Mouse (Mus musculus): Measurements from ENCODE around the gene Tent2. TPM values are rescaled to one million over a fixed set of nuclear protein-coding genes. Genes with fewer than 3 reads are reported as not detected.

The Tent2 gene
- polyA plus RNA-seq, 1 experiment: 15.9 TPM

DNA sequence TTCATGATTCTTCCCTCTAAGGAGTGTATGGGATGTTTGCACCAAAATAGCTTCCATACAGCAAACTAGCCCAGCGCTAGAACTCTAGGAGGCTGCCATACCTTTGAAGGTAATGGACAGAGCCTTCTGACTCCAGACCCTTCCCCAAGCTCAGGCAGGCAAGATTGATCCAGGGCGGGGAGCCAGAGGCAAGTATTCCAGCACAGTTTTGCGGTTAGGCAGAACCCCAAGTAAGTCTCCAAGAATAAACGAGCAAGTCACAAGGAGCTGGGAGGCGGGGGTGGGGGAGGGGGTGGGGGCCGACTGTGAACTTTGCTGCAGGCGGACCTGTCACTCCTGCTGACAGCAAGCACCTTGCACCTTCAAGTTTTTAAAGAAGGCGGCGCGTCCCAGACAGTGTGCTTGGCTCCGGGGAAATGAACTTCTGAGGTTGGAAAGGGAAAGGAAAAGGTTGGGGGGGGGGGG lies 48.3 kb downstream of the Tent2 start:
- peak overlapping the region; percentile 46 for H3K4me3 ChIP-seq (ENCODE audit: insufficient read depth, low read depth, low read length)
- no peak overlapping the region for H3K27ac ChIP-seq (ENCODE audit: insufficient read depth, low read depth, low read length)
- 15% methylated on average over 11 of the region's 11 CpGs for WGBS
- TF ChIP-seq CTCF (conservative IDR thresholded peaks at IDR 0.05; ENCODE audit: insufficient read depth, insufficient read length, low read depth, low read length): no peak
- no peak for TF ChIP-seq POLR2A (IDR thresholded peaks at IDR 0.05; ENCODE audit: low read depth, low read length)
- no peak for DNase-seq
- no peaks in the 10 kb centered on the region for H3K36me3 ChIP-seq (ENCODE audit: control insufficient read depth, insufficient read depth, low read length)
- no peaks in the 10 kb centered on the region for H3K27me3 ChIP-seq (replicated peaks; ENCODE audit: control insufficient read depth, insufficient read depth, low read length)
- peaks cover 5% of the 10 kb centered on the region; the same call in 1 of the 2 replicates for H3K4me1 ChIP-seq (ENCODE audit: control insufficient read depth, insufficient read depth, low read length)

DNA sequence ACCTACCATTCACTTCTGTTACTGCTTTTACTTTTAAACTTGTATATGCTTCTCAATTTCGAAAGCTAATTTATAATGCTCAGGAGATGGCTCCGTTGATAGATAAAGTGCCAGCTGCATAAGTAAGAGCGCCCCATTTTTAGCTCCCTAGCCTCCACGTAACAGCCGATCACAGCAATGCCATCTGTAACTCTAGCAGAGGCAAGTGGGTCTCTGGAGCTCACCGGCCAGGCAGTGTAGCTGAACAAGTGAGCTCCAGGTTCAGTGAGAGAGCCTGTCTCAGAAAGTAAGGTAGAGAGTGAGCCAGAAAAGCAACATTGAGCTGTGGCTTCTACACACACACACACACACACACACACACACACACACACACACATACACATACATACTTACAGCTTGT lies 51.0 kb downstream of the Tent2 start:
- WGBS: 95% methylated on average over 6 of the region's 6 CpGs
- no peaks in the 10 kb centered on the region for H3K36me3 ChIP-seq (ENCODE audit: control insufficient read depth, insufficient read depth, low read length)
- no peaks in the 10 kb centered on the region for H3K27me3 ChIP-seq (replicated peaks; ENCODE audit: control insufficient read depth, insufficient read depth, low read length)
- TF ChIP-seq CTCF (conservative IDR thresholded peaks at IDR 0.05; ENCODE audit: insufficient read depth, insufficient read length, low read depth, low read length) (no peak), POLR2A (IDR thresholded peaks at IDR 0.05; ENCODE audit: low read depth, low read length) (no peak)
- no peak overlapping the region for H3K4me3 ChIP-seq (ENCODE audit: insufficient read depth, low read depth, low read length)
- H3K4me1 ChIP-seq (ENCODE audit: control insufficient read depth, insufficient read depth, low read length): peaks cover 5% of the 10 kb centered on the region; the same call in 1 of the 2 replicates
- no peak overlapping the region for H3K27ac ChIP-seq (ENCODE audit: insufficient read depth, low read depth, low read length)
- DNase-seq: no peak

DNA sequence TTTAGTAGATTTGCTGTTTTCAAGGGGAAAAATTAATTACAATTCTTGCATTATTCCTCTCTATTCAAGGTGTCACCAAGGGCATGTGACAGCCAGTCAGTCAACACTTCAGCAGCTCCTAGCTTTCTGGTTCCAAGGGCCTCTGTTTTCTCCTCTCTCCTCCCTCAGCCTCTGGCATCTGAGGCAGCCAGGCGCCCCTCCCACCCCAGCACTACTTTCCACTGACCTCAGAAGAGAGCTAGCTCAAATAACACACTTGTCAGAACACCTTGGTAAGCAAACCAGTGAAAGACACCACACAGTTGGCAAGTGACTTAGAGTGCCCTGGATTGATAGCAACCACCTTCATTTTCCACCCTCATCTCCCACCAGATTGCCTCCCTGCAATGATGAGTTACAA lies 54.1 kb downstream of the Tent2 start:
- H3K27me3 ChIP-seq (replicated peaks; ENCODE audit: control insufficient read depth, insufficient read depth, low read length): no peaks in the 10 kb centered on the region

DNA sequence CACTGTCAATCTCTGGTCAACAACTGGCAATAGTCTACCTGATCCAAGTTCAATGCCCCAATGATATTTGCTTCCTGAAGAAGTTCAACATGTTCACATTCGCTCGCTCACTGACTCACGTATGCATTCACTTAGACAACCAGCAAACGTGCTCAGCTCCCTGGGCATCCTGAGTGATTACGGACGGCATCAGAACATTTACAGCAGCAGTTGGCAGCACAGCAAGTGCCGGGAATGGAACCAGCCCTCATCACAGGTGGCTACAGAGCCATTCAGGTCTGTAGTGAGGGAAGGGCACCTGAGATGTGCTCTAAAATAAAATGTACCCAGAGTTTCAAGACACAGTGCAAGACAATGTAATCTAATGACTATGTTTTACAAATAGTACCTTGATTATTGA lies 55.1 kb downstream of the Tent2 start:
- DNase-seq: no peak
- Histone ChIP-seq H3K36me3 (ENCODE audit: control insufficient read depth, insufficient read depth, low read length) (no peaks in the 10 kb centered on the region), H3K27me3 (replicated peaks; ENCODE audit: control insufficient read depth, insufficient read depth, low read length) (no peaks in the 10 kb centered on the region), H3K4me3 (ENCODE audit: insufficient read depth, low read depth, low read length) (no peak overlapping the region), H3K27ac (ENCODE audit: insufficient read depth, low read depth, low read length) (no peak overlapping the region), H3K4me1 (ENCODE audit: control insufficient read depth, insufficient read depth, low read length) (no peaks in the 10 kb centered on the region)
- 90% methylated on average over 7 of the region's 7 CpGs for WGBS
- TF ChIP-seq POLR2A (IDR thresholded peaks at IDR 0.05; ENCODE audit: low read depth, low read length) (no peak), CTCF (conservative IDR thresholded peaks at IDR 0.05; ENCODE audit: insufficient read depth, insufficient read length, low read depth, low read length) (no peak)

More for the DNA sequence above, 54.1 kb downstream of the Tent2 start:
- WGBS: 95% methylated on average over 1 of the region's 1 CpGs
- H3K4me3 ChIP-seq (ENCODE audit: insufficient read depth, low read depth, low read length): no peak overlapping the region
- no peak for DNase-seq
- H3K27ac ChIP-seq (ENCODE audit: insufficient read depth, low read depth, low read length): no peak overlapping the region
- no peak for TF ChIP-seq CTCF (conservative IDR thresholded peaks at IDR 0.05; ENCODE audit: insufficient read depth, insufficient read length, low read depth, low read length)
- no peaks in the 10 kb centered on the region for H3K4me1 ChIP-seq (ENCODE audit: control insufficient read depth, insufficient read depth, low read length)
- no peaks in the 10 kb centered on the region for H3K36me3 ChIP-seq (ENCODE audit: control insufficient read depth, insufficient read depth, low read length)

DNA sequence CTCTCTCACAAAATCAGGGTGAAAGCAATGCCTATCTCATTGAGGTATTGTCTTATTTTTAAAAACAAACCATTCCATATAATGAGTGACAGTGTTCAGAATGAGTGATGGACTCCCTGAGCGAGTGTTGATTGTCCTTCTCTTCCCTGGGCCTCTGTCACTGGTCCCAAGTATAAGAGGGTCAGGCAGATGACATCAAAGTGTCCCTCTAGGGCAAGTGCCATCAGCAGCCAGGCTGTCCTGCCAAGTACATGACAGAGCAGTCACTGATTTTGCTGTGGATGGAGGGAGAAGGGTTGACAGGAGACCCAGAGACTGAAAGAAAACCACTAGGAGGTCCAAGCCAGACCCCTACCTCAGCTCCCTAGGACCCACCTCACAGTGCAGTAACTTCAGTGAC lies 55.9 kb downstream of the Tent2 start:
- Histone ChIP-seq H3K27ac (ENCODE audit: insufficient read depth, low read depth, low read length) (no peak overlapping the region), H3K36me3 (ENCODE audit: control insufficient read depth, insufficient read depth, low read length) (no peaks in the 10 kb centered on the region), H3K27me3 (replicated peaks; ENCODE audit: control insufficient read depth, insufficient read depth, low read length) (no peaks in the 10 kb centered on the region), H3K4me3 (ENCODE audit: insufficient read depth, low read depth, low read length) (no peak overlapping the region), H3K4me1 (ENCODE audit: control insufficient read depth, insufficient read depth, low read length) (no peaks in the 10 kb centered on the region)
- TF ChIP-seq CTCF (conservative IDR thresholded peaks at IDR 0.05; ENCODE audit: insufficient read depth, insufficient read length, low read depth, low read length): no peak
- no peak for TF ChIP-seq POLR2A (IDR thresholded peaks at IDR 0.05; ENCODE audit: low read depth, low read length)
- no peak for DNase-seq
- WGBS: 92% methylated on average over 1 of the region's 1 CpGs

DNA sequence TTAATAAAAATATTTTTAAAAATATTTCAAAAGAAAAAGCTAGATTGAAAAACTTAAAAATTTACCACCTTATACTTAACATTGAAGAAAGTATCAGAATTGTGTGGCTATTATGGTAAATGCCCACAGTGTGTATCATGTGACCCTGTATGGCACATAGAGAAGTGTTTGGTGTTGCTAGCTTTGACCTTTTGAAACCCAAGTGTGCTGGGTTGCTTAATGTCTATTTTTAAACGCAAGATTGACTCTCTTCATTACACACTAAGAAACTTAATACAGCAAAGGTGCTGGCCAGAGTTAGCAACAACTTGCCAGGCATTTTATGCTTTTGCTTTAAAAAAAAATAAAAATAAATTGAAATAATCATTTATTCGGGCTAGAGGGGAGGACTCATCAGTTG lies 56.7 kb downstream of the Tent2 start:
- WGBS: 57% methylated on average over 2 of the region's 2 CpGs
- Histone ChIP-seq H3K36me3 (ENCODE audit: control insufficient read depth, insufficient read depth, low read length) (no peaks in the 10 kb centered on the region), H3K4me3 (ENCODE audit: insufficient read depth, low read depth, low read length) (no peak overlapping the region), H3K4me1 (ENCODE audit: control insufficient read depth, insufficient read depth, low read length) (no peaks in the 10 kb centered on the region), H3K27ac (ENCODE audit: insufficient read depth, low read depth, low read length) (no peak overlapping the region), H3K27me3 (replicated peaks; ENCODE audit: control insufficient read depth, insufficient read depth, low read length) (no peaks in the 10 kb centered on the region)
- TF ChIP-seq CTCF (conservative IDR thresholded peaks at IDR 0.05; ENCODE audit: insufficient read depth, insufficient read length, low read depth, low read length): no peak
- TF ChIP-seq POLR2A (IDR thresholded peaks at IDR 0.05; ENCODE audit: low read depth, low read length): no peak
- no peak for DNase-seq

DNA sequence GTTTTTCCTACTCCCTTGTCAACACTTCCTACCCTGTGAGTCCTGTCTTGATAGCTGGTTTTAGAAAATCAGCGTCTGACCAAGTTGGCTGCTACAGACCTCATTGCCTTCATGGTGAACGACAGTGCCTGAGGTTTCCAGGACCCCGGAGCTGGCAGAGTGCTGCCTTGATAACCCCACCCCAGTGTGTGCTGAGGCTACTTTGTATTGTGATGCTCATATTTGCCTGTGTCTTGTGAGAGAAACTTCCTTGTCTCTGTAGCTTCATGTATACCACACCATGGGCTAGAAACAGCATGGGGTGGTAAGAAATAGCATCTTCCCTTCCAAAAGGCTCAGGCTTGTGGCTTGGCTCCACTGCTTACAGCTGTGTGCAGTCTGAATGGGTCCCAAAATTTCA lies 61.5 kb downstream of the Tent2 start:
- Histone ChIP-seq H3K4me3 (ENCODE audit: insufficient read depth, low read depth, low read length) (no peak overlapping the region), H3K4me1 (ENCODE audit: control insufficient read depth, insufficient read depth, low read length) (no peaks in the 10 kb centered on the region), H3K36me3 (ENCODE audit: control insufficient read depth, insufficient read depth, low read length) (no peaks in the 10 kb centered on the region), H3K27me3 (replicated peaks; ENCODE audit: control insufficient read depth, insufficient read depth, low read length) (no peaks in the 10 kb centered on the region), H3K27ac (ENCODE audit: insufficient read depth, low read depth, low read length) (no peak overlapping the region)
- DNase-seq: no peak
- TF ChIP-seq CTCF (conservative IDR thresholded peaks at IDR 0.05; ENCODE audit: insufficient read depth, insufficient read length, low read depth, low read length) (no peak), POLR2A (IDR thresholded peaks at IDR 0.05; ENCODE audit: low read depth, low read length) (no peak)
- WGBS: 86% methylated on average over 3 of the region's 3 CpGs

DNA sequence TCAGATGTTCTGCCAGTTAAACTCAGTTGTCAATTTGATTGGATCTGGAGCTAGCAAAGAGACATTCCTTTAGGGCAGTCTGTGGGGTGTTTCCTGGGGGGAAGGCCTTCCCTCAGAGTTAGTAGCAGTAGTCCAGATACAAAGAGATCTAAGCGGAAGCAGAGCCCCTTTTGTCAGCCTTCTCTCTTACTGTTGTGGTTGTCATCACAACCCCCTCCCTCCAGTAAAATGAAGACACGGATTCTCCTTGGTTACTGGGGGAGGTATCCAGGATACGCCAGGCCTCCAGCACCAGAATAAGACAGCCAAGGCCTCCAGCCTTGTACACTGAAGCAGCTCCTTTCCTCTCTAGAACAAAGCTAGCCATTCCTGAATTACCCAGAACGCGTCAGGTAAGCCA lies 63.2 kb downstream of the Tent2 start:
- no peak for TF ChIP-seq POLR2A (IDR thresholded peaks at IDR 0.05; ENCODE audit: low read depth, low read length)
- no peak for TF ChIP-seq CTCF (conservative IDR thresholded peaks at IDR 0.05; ENCODE audit: insufficient read depth, insufficient read length, low read depth, low read length)
- no peak for DNase-seq
- H3K4me3 ChIP-seq (ENCODE audit: insufficient read depth, low read depth, low read length): no peak overlapping the region
- no peak overlapping the region for H3K27ac ChIP-seq (ENCODE audit: insufficient read depth, low read depth, low read length)
- 90% methylated on average over 5 of the region's 5 CpGs for WGBS
- no peaks in the 10 kb centered on the region for H3K4me1 ChIP-seq (ENCODE audit: control insufficient read depth, insufficient read depth, low read length)
- no peaks in the 10 kb centered on the region for H3K36me3 ChIP-seq (ENCODE audit: control insufficient read depth, insufficient read depth, low read length)
- H3K27me3 ChIP-seq (replicated peaks; ENCODE audit: control insufficient read depth, insufficient read depth, low read length): no peaks in the 10 kb centered on the region
